Mouse (Mus musculus): ENCODE measurements around the gene Lenep. TPM values are rescaled to one million over a fixed set of nuclear protein-coding genes. Genes with fewer than 3 reads are reported as not detected.
A peak's percentile ranks its signal among the peaks of the same experiment; 100 is the strongest.

The Lenep gene
- total and polyA plus RNA-seq, 3 experiments = not detected

GRCm38 (mm10) chr3:89421810-89422473, 19.3 kb upstream of the Lenep start:
- DNase-seq (ENCODE audit: extremely low read depth) = no peak
- dilution Hi-C loops (cut with MboI; ENCODE audit: extremely low pct_ligation_motif_present, extremely low pct_unique_long_range_greater_than_20kb, low sequenced_read_pairs) = no loop called here
- H3K4me3 ChIP-seq (replicated peaks in 1 of 3; ENCODE audit: low read depth in 2 of 3, low read length in 2 of 3, poor library complexity in 1 of 3) = no peak overlapping the region
- H3K27me3 ChIP-seq (replicated peaks) = no peaks in the 10 kb centered on the region
- H3K4me2 ChIP-seq (ENCODE audit: insufficient read depth, low read depth, poor library complexity, severe bottlenecking) = 0 out of 2 replicates have a peak overlapping the region, but pooled peaks have one; percentile 42
- no peaks in the 10 kb centered on the region for H3K9me3 ChIP-seq (replicated peaks; ENCODE audit: low read length)
- H3K9ac ChIP-seq (ENCODE audit: insufficient read depth, low read depth) = no peak overlapping the region
- no peak for TF ChIP-seq MAFK (IDR thresholded peaks at IDR 0.05; ENCODE audit: insufficient replicate concordance, low read length)
- peaks cover 37% of the 10 kb centered on the region for H3K79me2 ChIP-seq (replicated peaks; ENCODE audit: control insufficient read depth, extremely low read depth, insufficient read depth, poor library complexity, severe bottlenecking)
- peaks cover 14 to 42% of the 10 kb centered on the region in 2 experiments for H3K4me1 ChIP-seq (ENCODE audit: control insufficient read depth in 1 of 2, insufficient read depth in 2 of 2)
- H3K27ac ChIP-seq (ENCODE audit: insufficient read depth, low read depth) = no peak overlapping the region
- in situ Hi-C loops (cut with MboI; ENCODE audit: low pct_ligation_motif_present, low pct_unique_long_range_greater_than_20kb, low sequenced_read_pairs) = no loop called here
- peaks cover 38 to 52% of the 10 kb centered on the region in 2 experiments for H3K36me3 ChIP-seq (replicated peaks in 1 of 2; ENCODE audit: control insufficient read depth in 1 of 2, insufficient read depth in 1 of 2, low read length in 1 of 2)

DNA sequence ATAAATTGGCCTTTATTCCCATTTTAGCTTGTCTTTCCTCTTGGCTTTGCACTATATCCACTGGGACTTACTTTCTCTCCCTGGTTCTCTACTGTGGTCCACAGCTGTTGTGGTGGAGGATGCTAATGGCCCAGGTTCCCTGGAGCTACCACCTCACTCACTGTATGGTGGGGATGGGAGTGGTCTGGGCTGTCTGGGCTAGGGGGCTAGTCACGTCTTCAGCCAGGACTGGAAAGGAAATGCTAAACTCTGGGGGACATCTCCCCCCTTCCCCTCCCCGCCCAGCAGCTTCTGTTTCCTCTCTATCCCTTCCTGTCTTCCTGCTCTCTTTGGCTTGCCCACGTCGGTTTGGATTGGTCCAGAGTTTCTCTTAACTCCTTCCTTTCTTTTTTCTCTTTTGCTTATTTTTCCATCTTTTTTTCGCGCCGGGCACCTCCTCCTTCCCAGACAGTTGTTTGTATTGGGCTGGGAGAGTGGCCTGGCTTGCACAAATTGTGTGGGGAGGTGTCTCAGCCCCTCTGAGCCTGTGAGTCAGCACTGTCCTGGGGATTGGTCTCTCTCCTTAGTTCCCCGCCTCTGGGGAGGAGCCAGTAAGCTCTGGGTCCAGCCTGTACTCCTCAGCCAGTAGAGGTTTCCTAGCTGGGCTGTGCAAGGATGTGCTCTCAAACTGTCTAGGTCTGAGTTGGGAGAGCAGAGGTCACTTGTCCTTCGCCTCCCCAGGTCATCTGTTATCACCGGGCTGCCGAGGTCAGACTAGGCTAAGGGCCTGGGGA, 18.6 kb upstream of the Lenep start:
- H3K4me1 ChIP-seq (ENCODE audit: control insufficient read depth in 1 of 2, insufficient read depth in 2 of 2) = peaks cover 18 to 49% of the 10 kb centered on the region in 2 experiments
- peak overlapping the region; percentile 42; the same call in 1 of the 2 replicates for H3K4me2 ChIP-seq (ENCODE audit: insufficient read depth, low read depth, poor library complexity, severe bottlenecking)
- dilution Hi-C loops (cut with MboI; ENCODE audit: extremely low pct_ligation_motif_present, extremely low pct_unique_long_range_greater_than_20kb, low sequenced_read_pairs) (no loop called here), in situ Hi-C loops (cut with MboI; ENCODE audit: low pct_ligation_motif_present, low pct_unique_long_range_greater_than_20kb, low sequenced_read_pairs) (no loop called here)
- H3K27ac ChIP-seq (ENCODE audit: insufficient read depth, low read depth) = no peak overlapping the region
- H3K9me3 ChIP-seq (replicated peaks; ENCODE audit: low read length) = no peaks in the 10 kb centered on the region
- H3K27me3 ChIP-seq (replicated peaks) = no peaks in the 10 kb centered on the region
- no peak for TF ChIP-seq ZNF384 (IDR thresholded peaks at IDR 0.05; ENCODE audit: low read depth, low read length)
- no peak for TF ChIP-seq TBP (conservative IDR thresholded peaks at IDR 0.05; ENCODE audit: low read depth, low read length)
- TF ChIP-seq SIN3A (IDR thresholded peaks at IDR 0.05; ENCODE audit: low read length) = no peak
- no peak for TF ChIP-seq SMC3 (IDR thresholded peaks at IDR 0.05; ENCODE audit: low read depth, low read length)
- peaks cover 45% of the 10 kb centered on the region for H3K79me2 ChIP-seq (replicated peaks; ENCODE audit: control insufficient read depth, extremely low read depth, insufficient read depth, poor library complexity, severe bottlenecking)
- H3K36me3 ChIP-seq (replicated peaks in 1 of 2; ENCODE audit: control insufficient read depth in 1 of 2, insufficient read depth in 1 of 2, low read length in 1 of 2) = peaks cover 34 to 49% of the 10 kb centered on the region in 2 experiments
- no peak overlapping the region for H3K4me3 ChIP-seq (replicated peaks in 1 of 3; ENCODE audit: low read depth in 2 of 3, low read length in 2 of 3, poor library complexity in 1 of 3)
- peak; percentile 61 for DNase-seq (ENCODE audit: extremely low read depth)
- H3K9ac ChIP-seq (ENCODE audit: insufficient read depth, low read depth) = no peak overlapping the region

GRCm38 (mm10) chr3:89420421-89420820, 17.8 kb upstream of the Lenep start:
- Histone ChIP-seq H3K9me3 (replicated peaks; ENCODE audit: low read length) (peaks cover 2% of the 10 kb centered on the region), H3K4me3 (replicated peaks in 1 of 3; ENCODE audit: low read depth in 2 of 3, low read length in 2 of 3, poor library complexity in 1 of 3) (no peak overlapping the region), H3K36me3 (replicated peaks in 1 of 2; ENCODE audit: control insufficient read depth in 1 of 2, insufficient read depth in 1 of 2, low read length in 1 of 2) (peaks cover 38 to 50% of the 10 kb centered on the region in 2 experiments), H3K27ac (ENCODE audit: insufficient read depth, low read depth) (no peak overlapping the region), H3K79me2 (replicated peaks; ENCODE audit: control insufficient read depth, extremely low read depth, insufficient read depth, poor library complexity, severe bottlenecking) (peaks cover 51% of the 10 kb centered on the region), H3K4me2 (ENCODE audit: insufficient read depth, low read depth, poor library complexity, severe bottlenecking) (peak overlapping the region; percentile 42; the same call in 1 of the 2 replicates), H3K27me3 (replicated peaks) (no peaks in the 10 kb centered on the region), H3K9ac (ENCODE audit: insufficient read depth, low read depth) (no peak overlapping the region), H3K4me1 (ENCODE audit: control insufficient read depth in 1 of 2, insufficient read depth in 2 of 2) (peaks cover 18 to 51% of the 10 kb centered on the region in 2 experiments)
- no peak for DNase-seq (ENCODE audit: extremely low read depth)
- dilution Hi-C loops (cut with MboI; ENCODE audit: extremely low pct_ligation_motif_present, extremely low pct_unique_long_range_greater_than_20kb, low sequenced_read_pairs) (no loop called here), in situ Hi-C loops (cut with MboI; ENCODE audit: low pct_ligation_motif_present, low pct_unique_long_range_greater_than_20kb, low sequenced_read_pairs) (no loop called here)
- TF ChIP-seq PAX5 (IDR thresholded peaks at IDR 0.05; ENCODE audit: low read length) = no peak
- TF ChIP-seq IRF4 (IDR thresholded peaks at IDR 0.05; ENCODE audit: low read depth, low read length) = no peak
- no peak for TF ChIP-seq MXI1 (IDR thresholded peaks at IDR 0.05; ENCODE audit: low read depth, low read length)
- no peak for TF ChIP-seq JUN (IDR thresholded peaks at IDR 0.05; ENCODE audit: insufficient read depth, low read depth, low read length)
- TF ChIP-seq CHD1 (IDR thresholded peaks at IDR 0.05; ENCODE audit: low read depth, low read length) = no peak
- TF ChIP-seq MYC (IDR thresholded peaks at IDR 0.05; ENCODE audit: low read depth, low read length) = no peak
- TF ChIP-seq EP300 (IDR thresholded peaks at IDR 0.05; ENCODE audit: low read length) = no peak
- TF ChIP-seq ETS1 (conservative IDR thresholded peaks at IDR 0.05; ENCODE audit: low read depth, low read length) = no peak
- TF ChIP-seq USF1 (IDR thresholded peaks at IDR 0.05; ENCODE audit: low read depth, low read length) = no peak
- TF ChIP-seq ZKSCAN1 (IDR thresholded peaks at IDR 0.05; ENCODE audit: borderline replicate concordance, low read depth, low read length) = no peak
- no peak for TF ChIP-seq NRF1 (IDR thresholded peaks at IDR 0.05; ENCODE audit: low read depth, low read length)
- no peak for TF ChIP-seq MAX (IDR thresholded peaks at IDR 0.05; ENCODE audit: low read length)
- TF ChIP-seq MAFK (IDR thresholded peaks at IDR 0.05; ENCODE audit: insufficient replicate concordance, low read length) = no peak
- no peak for TF ChIP-seq CHD2 (IDR thresholded peaks at IDR 0.05; ENCODE audit: low read length)
